Mouse (Mus musculus) lung, postnatal 0 days (tissue): ENCODE measurements around the gene Phf5a.

ENCODE experiments used
- CTCF ChIP-seq: IDR thresholded peaks from 2 replicates; pipeline ENCODE4 v1.5.1; 2016; ENCODE audit warnings: antibody characterized with exemption, mild to moderate bottlenecking
- EP300 ChIP-seq: IDR thresholded peaks from 2 replicates; pipeline ENCODE4 v1.6.1; 2016; ENCODE audit warnings: antibody characterized with exemption, mild to moderate bottlenecking, control low read depth

DNA sequence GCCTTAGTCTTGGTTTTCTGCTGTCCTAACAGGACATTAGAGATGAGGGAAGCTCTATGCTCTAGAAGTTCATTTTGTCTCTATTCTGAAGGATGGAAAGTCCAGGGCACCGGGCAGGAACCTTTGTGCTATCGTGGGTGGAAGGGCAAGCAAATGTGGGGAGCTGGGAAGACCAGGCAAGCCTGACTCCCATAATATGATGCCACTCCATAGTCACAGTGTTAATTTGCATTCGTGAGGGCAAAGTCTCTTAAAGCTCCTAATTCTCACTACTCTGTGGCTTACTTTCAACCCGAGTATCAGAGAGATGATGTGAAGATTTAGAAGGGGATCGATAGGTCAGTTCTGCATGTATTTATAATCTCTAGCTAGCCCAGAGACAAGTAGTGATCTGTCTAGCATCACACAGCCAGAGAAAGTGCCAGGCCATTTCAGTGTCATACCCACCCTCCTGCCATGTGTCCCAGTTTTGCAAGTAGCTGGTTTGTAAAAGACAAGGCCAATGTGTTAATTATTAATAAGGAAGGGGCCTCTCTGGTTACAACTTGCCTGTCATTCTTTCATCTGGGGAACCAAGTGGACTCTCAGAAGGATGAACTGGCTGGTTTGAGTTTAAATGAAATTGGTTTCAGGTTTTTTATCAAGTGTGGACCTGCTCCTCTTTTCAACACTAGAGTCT, 26.0 kb upstream of the Phf5a start:
- TF ChIP-seq CTCF, result no peak
- TF ChIP-seq EP300, result no peak
